Mouse (Mus musculus): Measurements from ENCODE around the gene C2cd2l. TPM values are rescaled to one million over a fixed set of nuclear protein-coding genes. Genes with fewer than 3 reads are reported as not detected.

The C2cd2l gene
- polyA plus RNA-seq, 1 experiment from 2014 or later = 11.4 TPM

DNA sequence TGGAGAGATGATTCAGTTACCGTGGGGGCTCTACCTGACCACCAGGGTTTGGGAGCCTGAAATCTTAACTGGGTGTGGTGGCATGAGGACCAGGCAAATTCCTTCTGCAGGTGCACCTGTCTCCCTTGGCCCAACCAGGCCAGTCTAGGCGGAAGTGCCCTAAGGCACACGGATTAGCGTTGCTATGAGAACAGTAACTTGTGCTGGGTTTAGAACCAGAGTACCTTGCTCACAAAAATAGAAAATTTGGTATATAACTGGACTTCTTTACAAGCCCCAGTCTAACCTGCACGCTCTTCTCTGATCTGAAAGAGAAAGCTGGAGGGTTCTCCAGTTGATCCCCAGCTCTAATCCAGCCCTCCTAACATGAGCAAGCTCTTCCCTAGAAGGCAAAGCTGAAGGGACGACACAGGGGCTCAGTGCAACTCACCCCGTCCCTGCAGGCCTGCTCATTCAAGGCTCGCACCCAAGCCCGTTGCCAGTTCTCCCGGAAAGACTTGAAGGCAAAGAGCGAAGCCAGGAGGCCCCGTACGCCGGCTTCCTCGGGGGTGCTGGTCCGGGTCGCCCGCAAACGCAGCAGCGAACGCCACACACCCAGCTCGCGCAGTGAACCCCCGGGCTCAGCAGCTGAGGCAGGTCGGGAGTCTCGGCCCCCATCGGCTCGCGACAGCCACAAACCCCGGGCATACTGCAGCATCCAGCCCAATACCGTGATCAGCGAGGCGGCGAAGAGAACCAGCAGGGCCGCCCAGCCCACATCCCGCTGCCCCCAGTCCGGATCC, 789 bp downstream of the C2cd2l start:
- no peak for TF ChIP-seq EP300 (IDR thresholded peaks at IDR 0.05; ENCODE audit: low read depth)
- TF ChIP-seq CTCF (IDR thresholded peaks at IDR 0.05; ENCODE audit: low read depth) = no peak
- H3K9ac ChIP-seq (replicated peaks) = peak overlapping the region; percentile 81
- H3K36me3 ChIP-seq (replicated peaks; ENCODE audit: insufficient read depth, low read length) = peaks cover 28% of the 10 kb centered on the region
- H3K4me3 ChIP-seq (ENCODE audit: low read depth, low read length) = peak overlapping the region; percentile 95
- H3K9me3 ChIP-seq (ENCODE audit: low read length) = no peaks in the 10 kb centered on the region
- peaks cover 40% of the 10 kb centered on the region for H3K4me1 ChIP-seq (ENCODE audit: insufficient read depth)
- peak; percentile 55 for DNase-seq
- H3K27ac ChIP-seq (ENCODE audit: low read depth) = peak overlapping the region; percentile 85
- WGBS (ENCODE audit: insufficient replicate concordance) = 3% methylated on average over 36 of the region's 37 CpGs
- no peaks in the 10 kb centered on the region for H3K27me3 ChIP-seq (ENCODE audit: insufficient read depth, low read length)
- ATAC-seq = no peak; the same call in 1 of the 2 replicates
- peak overlapping the region; percentile 92 for H3K4me2 ChIP-seq (ENCODE audit: low read depth, low read length)

DNA sequence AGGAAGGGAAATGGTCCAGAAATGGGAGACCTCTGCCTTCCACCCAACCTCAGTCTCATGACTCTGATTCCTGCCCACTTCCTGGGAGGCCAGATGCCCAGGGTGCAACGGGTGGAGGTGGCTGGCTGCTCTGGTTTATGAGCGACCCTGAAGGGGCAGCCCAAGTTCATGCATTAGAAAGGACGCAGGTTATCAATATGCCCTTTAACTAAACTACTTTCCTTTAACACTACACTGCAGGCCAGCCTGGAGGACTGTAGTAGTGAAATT, 1.3 kb downstream of the C2cd2l start:
- DNase-seq (no peak), ATAC-seq (no peak)
- Histone ChIP-seq H3K27me3 (ENCODE audit: insufficient read depth, low read length) (no peaks in the 10 kb centered on the region), H3K9ac (replicated peaks) (peak overlapping the region; percentile 81), H3K36me3 (replicated peaks; ENCODE audit: insufficient read depth, low read length) (peaks cover 33% of the 10 kb centered on the region), H3K9me3 (ENCODE audit: low read length) (no peaks in the 10 kb centered on the region), H3K4me1 (ENCODE audit: insufficient read depth) (peaks cover 40% of the 10 kb centered on the region), H3K4me3 (ENCODE audit: low read depth, low read length) (peak overlapping the region; percentile 95), H3K27ac (ENCODE audit: low read depth) (peak overlapping the region; percentile 85), H3K4me2 (ENCODE audit: low read depth, low read length) (peak overlapping the region; percentile 92)
- no peak for TF ChIP-seq CTCF (IDR thresholded peaks at IDR 0.05; ENCODE audit: low read depth)
- no peak for TF ChIP-seq EP300 (IDR thresholded peaks at IDR 0.05; ENCODE audit: low read depth)
- WGBS (ENCODE audit: insufficient replicate concordance) = 31% methylated on average over 3 of the region's 3 CpGs

DNA sequence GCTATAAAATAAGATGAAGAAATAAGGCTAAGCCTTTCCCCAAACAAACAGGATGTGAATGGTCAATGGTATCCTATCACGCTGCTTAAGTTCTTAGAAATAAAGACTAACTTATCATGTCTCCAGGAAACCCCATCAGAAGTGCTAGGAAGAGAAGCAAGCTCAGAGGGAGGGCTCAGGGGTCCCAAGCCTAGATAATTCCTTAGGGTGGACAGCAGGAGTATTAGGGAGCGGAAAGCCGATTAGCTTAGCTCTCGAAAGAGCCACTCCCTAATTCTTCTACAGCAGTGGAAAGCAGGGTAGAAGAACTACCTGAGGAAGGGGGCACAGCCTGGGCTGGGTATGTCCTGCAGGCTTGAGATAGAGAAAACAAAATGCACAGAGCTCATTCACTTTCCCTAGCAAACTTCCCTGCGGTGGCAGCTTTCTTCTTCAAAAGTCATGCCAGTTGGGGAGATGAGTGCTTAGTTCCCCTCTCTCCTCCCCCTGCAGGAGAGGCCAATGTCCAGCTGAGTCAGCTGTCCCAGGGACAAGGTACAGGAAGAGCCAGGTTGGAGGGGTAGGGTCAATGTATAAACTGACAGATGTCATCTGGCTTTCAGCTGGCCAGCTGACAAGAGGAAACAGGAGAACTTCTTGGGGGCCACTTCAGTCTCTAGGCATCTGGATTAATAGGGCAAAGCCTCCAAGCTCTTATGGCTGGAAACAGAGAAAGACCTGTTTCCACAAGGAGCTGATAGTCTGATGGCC, 1.8 kb downstream of the C2cd2l start:
- H3K36me3 ChIP-seq (replicated peaks; ENCODE audit: insufficient read depth, low read length) = peaks cover 38% of the 10 kb centered on the region
- peak overlapping the region; percentile 92 for H3K4me2 ChIP-seq (ENCODE audit: low read depth, low read length)
- TF ChIP-seq EP300 (IDR thresholded peaks at IDR 0.05; ENCODE audit: low read depth) = peak; percentile 69
- no peak for TF ChIP-seq CTCF (IDR thresholded peaks at IDR 0.05; ENCODE audit: low read depth)
- no peaks in the 10 kb centered on the region for H3K27me3 ChIP-seq (ENCODE audit: insufficient read depth, low read length)
- peak overlapping the region; percentile 85 for H3K27ac ChIP-seq (ENCODE audit: low read depth)
- H3K4me3 ChIP-seq (ENCODE audit: low read depth, low read length) = peak overlapping the region; percentile 95
- peak overlapping the region; percentile 81 for H3K9ac ChIP-seq (replicated peaks)
- ATAC-seq (peak; percentile 35), DNase-seq (peak; percentile 57)
- 56% methylated on average over 5 of the region's 5 CpGs for WGBS (ENCODE audit: insufficient replicate concordance)
- H3K4me1 ChIP-seq (ENCODE audit: insufficient read depth) = peaks cover 40% of the 10 kb centered on the region
- no peaks in the 10 kb centered on the region for H3K9me3 ChIP-seq (ENCODE audit: low read length)

DNA sequence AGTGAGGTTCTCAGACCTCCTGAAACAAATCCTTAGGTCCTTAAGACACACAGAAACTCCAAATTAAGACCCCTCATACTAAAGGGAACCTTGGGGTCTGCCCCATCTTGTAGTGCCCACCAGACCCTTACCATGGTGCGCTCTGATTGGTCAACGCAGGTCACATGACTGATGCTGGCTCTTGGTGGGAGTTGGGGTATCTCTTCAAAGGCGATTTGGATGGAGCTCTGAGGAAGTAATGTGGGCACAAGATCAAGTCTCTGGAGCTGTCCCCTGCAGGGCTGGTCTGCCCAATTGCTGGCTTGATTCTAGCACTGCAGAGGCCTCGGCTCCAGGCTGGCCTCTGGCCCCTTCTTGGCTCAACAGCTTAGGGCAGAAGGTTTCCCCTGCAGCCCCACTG, 2.6 kb downstream of the C2cd2l start:
- 88% methylated on average over 4 of the region's 4 CpGs for WGBS (ENCODE audit: insufficient replicate concordance)
- ATAC-seq = no peak

DNA sequence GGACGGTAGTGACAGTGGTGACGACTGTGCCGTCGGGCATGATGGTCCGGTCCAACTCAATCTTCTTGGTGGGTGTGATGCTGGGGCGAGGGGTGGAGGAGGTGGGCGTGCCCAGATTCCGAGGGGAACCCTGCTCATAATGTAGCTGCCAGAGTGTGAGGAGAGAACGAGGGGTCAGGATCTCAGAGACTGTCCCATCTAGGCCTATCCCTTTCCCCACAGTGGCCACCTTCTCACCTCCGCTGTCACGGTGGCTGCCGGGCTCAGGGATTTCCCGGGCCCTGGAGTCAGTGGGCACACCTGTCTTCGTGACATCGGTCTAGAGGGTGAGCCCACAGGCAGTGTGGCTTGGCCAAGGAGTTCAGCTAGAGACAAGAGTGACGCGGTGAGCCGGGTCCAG, 5.2 kb downstream of the C2cd2l start:
- ATAC-seq = no peak
- WGBS (ENCODE audit: insufficient replicate concordance) = 93% methylated on average over 18 of the region's 18 CpGs
- Histone ChIP-seq H3K4me2 (ENCODE audit: low read depth, low read length) (no peak overlapping the region), H3K4me3 (ENCODE audit: low read depth, low read length) (no peak overlapping the region), H3K27ac (ENCODE audit: low read depth) (no peak overlapping the region), H3K9me3 (ENCODE audit: low read length) (no peaks in the 10 kb centered on the region), H3K9ac (replicated peaks) (no peak overlapping the region), H3K27me3 (ENCODE audit: insufficient read depth, low read length) (no peaks in the 10 kb centered on the region), H3K36me3 (replicated peaks; ENCODE audit: insufficient read depth, low read length) (peaks cover 57% of the 10 kb centered on the region), H3K4me1 (ENCODE audit: insufficient read depth) (peaks cover 40% of the 10 kb centered on the region)
- DNase-seq = no peak
- no peak for TF ChIP-seq EP300 (IDR thresholded peaks at IDR 0.05; ENCODE audit: low read depth)
- no peak for TF ChIP-seq CTCF (IDR thresholded peaks at IDR 0.05; ENCODE audit: low read depth)

More for the DNA sequence above, 2.6 kb downstream of the C2cd2l start:
- peaks cover 40% of the 10 kb centered on the region for H3K4me1 ChIP-seq (ENCODE audit: insufficient read depth)
- peak overlapping the region; percentile 95 for H3K4me3 ChIP-seq (ENCODE audit: low read depth, low read length)
- H3K9me3 ChIP-seq (ENCODE audit: low read length) = no peaks in the 10 kb centered on the region
- TF ChIP-seq EP300 (IDR thresholded peaks at IDR 0.05; ENCODE audit: low read depth) = no peak
- no peak for TF ChIP-seq CTCF (IDR thresholded peaks at IDR 0.05; ENCODE audit: low read depth)
- H3K9ac ChIP-seq (replicated peaks) = peak overlapping the region; percentile 81
- H3K27ac ChIP-seq (ENCODE audit: low read depth) = peak overlapping the region; percentile 85
- DNase-seq = no peak
- peaks cover 42% of the 10 kb centered on the region for H3K36me3 ChIP-seq (replicated peaks; ENCODE audit: insufficient read depth, low read length)
- H3K27me3 ChIP-seq (ENCODE audit: insufficient read depth, low read length) = no peaks in the 10 kb centered on the region
- peak overlapping the region; percentile 92 for H3K4me2 ChIP-seq (ENCODE audit: low read depth, low read length)

DNA sequence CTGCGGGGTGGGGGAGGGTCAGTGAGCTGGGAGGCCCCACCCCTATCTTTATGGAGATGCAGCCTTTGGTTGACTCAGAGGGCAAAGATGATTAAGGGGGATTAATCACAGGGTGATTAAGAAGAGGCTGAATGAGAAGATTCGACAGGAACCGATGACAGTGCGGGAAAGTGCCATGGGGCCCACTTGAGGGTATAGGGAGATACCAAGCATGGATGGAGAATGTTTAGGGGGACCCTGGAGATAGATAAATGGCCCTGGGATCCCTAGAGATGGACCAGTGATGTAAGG, 5.9 kb downstream of the C2cd2l start:
- WGBS (ENCODE audit: insufficient replicate concordance) = 87% methylated on average over 4 of the region's 4 CpGs
- no peak for TF ChIP-seq CTCF (IDR thresholded peaks at IDR 0.05; ENCODE audit: low read depth)
- TF ChIP-seq EP300 (IDR thresholded peaks at IDR 0.05; ENCODE audit: low read depth) = no peak
- no peak for ATAC-seq

More for the DNA sequence above, 5.9 kb downstream of the C2cd2l start:
- no peak overlapping the region for H3K4me3 ChIP-seq (ENCODE audit: low read depth, low read length)
- no peaks in the 10 kb centered on the region for H3K9me3 ChIP-seq (ENCODE audit: low read length)
- no peak for DNase-seq
- no peaks in the 10 kb centered on the region for H3K27me3 ChIP-seq (ENCODE audit: insufficient read depth, low read length)
- H3K9ac ChIP-seq (replicated peaks) = no peak overlapping the region
- peaks cover 57% of the 10 kb centered on the region for H3K36me3 ChIP-seq (replicated peaks; ENCODE audit: insufficient read depth, low read length)
- no peak overlapping the region for H3K27ac ChIP-seq (ENCODE audit: low read depth)
- H3K4me2 ChIP-seq (ENCODE audit: low read depth, low read length) = no peak overlapping the region
- peaks cover 41% of the 10 kb centered on the region for H3K4me1 ChIP-seq (ENCODE audit: insufficient read depth)
